Mouse (Mus musculus) limb, embryonic 10.5 days (tissue): ENCODE measurements around the gene Lgals1. TPM values are rescaled to one million over a fixed set of nuclear protein-coding genes. Genes with fewer than 3 reads are reported as not detected.
A peak's percentile ranks its signal among the peaks of the same experiment; 100 is the strongest.

Source experiments
- DNase-seq: peaks from one replicate; pipeline ENCODE4 v3.0.0-alpha.2; 2017; ENCODE audit warnings: low spot score
- H3K27ac ChIP-seq: fragments of 300-500 bp; sonication (generic); 2 replicates; pipeline ENCODE4 v1.5.1; 2016; ENCODE audit warnings: mild to moderate bottlenecking
- H3K27me3 ChIP-seq: fragments of 300-500 bp; sonication (generic); 2 replicates; pipeline ENCODE4 v1.6.1; 2016; ENCODE audit warnings: low read depth, mild to moderate bottlenecking; ENCODE audit not compliant: poor library complexity, severe bottlenecking
- H3K36me3 ChIP-seq: fragments of 300-500 bp; sonication (generic); 2 replicates; pipeline ENCODE4 v1.6.1; 2016; ENCODE audit warnings: mild to moderate bottlenecking, moderate library complexity
- H3K4me1 ChIP-seq: fragments of 300-500 bp; sonication (generic); 2 replicates; pipeline ENCODE4 v1.6.1; 2016
- H3K4me3 ChIP-seq: fragments of 300-500 bp; sonication (generic); 2 replicates; pipeline ENCODE4 v1.5.1; 2016; ENCODE audit warnings: mild to moderate bottlenecking, moderate library complexity
- H3K9me3 ChIP-seq: fragments of 300-500 bp; sonication (generic); replicated peaks from 2 replicates; pipeline ENCODE4 v1.6.1; 2016; ENCODE audit warnings: mild to moderate bottlenecking
- WGBS: fragments of 180-500 bp; shearing (Covaris S2); methylation state at CpG from one replicate; pipeline ENCODE4 v1.1.7; 2016; 5-methylcytosine and 5-hydroxymethylcytosine counted together
- polyA plus RNA-seq: library from polyadenylated mRNA; unstranded; fragments of >200 nt; fragmentation: Nextera tagmentation; extraction: Ambion mirVana; gene quantifications from 2 replicates; pipeline ENCODE4 v1.2.1, GENCODE M21; 2016

Gene Lgals1
- polyA plus RNA-seq, 1 experiment from 2014 or later, result 458 TPM

GRCm38 (mm10) chr15:78930801-78931426 is 4.4 kb downstream of the Lgals1 start:
- no peaks in the 10 kb centered on the region for H3K27me3 ChIP-seq
- H3K9me3 ChIP-seq, result no peaks in the 10 kb centered on the region
- peaks cover 38% of the 10 kb centered on the region for H3K4me1 ChIP-seq
- no peak overlapping the region for H3K4me3 ChIP-seq
- no peak overlapping the region for H3K27ac ChIP-seq
- 90% methylated on average over 7 of the region's 7 CpGs for WGBS
- peaks cover 21% of the 10 kb centered on the region for H3K36me3 ChIP-seq
- DNase-seq, result no peak

- H3K36me3 ChIP-seq, result peaks cover 25% of the 10 kb centered on the region
- no peak overlapping the region for H3K27ac ChIP-seq
- WGBS, result 28% methylated on average over 3 of the region's 3 CpGs
- no peaks in the 10 kb centered on the region for H3K9me3 ChIP-seq
- H3K27me3 ChIP-seq, result no peaks in the 10 kb centered on the region
- no peak for DNase-seq
- H3K4me1 ChIP-seq, result peaks cover 38% of the 10 kb centered on the region
- no peak overlapping the region for H3K4me3 ChIP-seq
Observed at GRCm38 (mm10) chr15:78931577-78931976, 5.1 kb downstream of the Lgals1 start.

- peak; percentile 91 for DNase-seq
- no peaks in the 10 kb centered on the region for H3K9me3 ChIP-seq
- H3K27ac ChIP-seq, result peak within 1 kb of the TSS; percentile 90
- H3K27me3 ChIP-seq, result no peaks in the 10 kb centered on the region
- H3K4me1 ChIP-seq, result peaks cover 17% of the 10 kb centered on the region
- WGBS, result under 1% methylated on average over 42 of the region's 42 CpGs
- H3K36me3 ChIP-seq, result peaks cover 46% of the 10 kb centered on the region
- peak within 1 kb of the TSS; percentile 85 for H3K4me3 ChIP-seq
Observed at GRCm38 (mm10) chr15:78934784-78935320, 8.3 kb downstream of the Lgals1 start, which contains the start of gene Nol12. Gene Nol12, plus strand, starts transcription at chr15:78934933.

GRCm38 (mm10) chr15:78936403-78936802 is 9.9 kb downstream of the Lgals1 start:
- H3K9me3 ChIP-seq, result no peaks in the 10 kb centered on the region
- peak overlapping the region; percentile 85 for H3K4me3 ChIP-seq
- WGBS, result 90% methylated on average over 12 of the region's 12 CpGs
- H3K36me3 ChIP-seq, result peaks cover 54% of the 10 kb centered on the region
- DNase-seq, result no peak
- no peaks in the 10 kb centered on the region for H3K27me3 ChIP-seq
- peaks cover 17% of the 10 kb centered on the region for H3K4me1 ChIP-seq
- H3K27ac ChIP-seq, result peak overlapping the region; percentile 9; the same call in 1 of the 2 replicates

GRCm38 (mm10) chr15:78937311-78937710 is 10.8 kb downstream of the Lgals1 start:
- H3K4me3 ChIP-seq, result no peak overlapping the region
- WGBS, result 94% methylated on average over 10 of the region's 10 CpGs
- no peak overlapping the region for H3K27ac ChIP-seq
- no peak for DNase-seq
- H3K36me3 ChIP-seq, result peaks cover 60% of the 10 kb centered on the region
- H3K4me1 ChIP-seq, result peaks cover 17% of the 10 kb centered on the region
- no peaks in the 10 kb centered on the region for H3K27me3 ChIP-seq
- H3K9me3 ChIP-seq, result no peaks in the 10 kb centered on the region

- Histone ChIP-seq H3K4me3 (no peak overlapping the region), H3K27me3 (no peaks in the 10 kb centered on the region), H3K4me1 (peaks cover 23% of the 10 kb centered on the region), H3K36me3 (peaks cover 60% of the 10 kb centered on the region), H3K27ac (no peak overlapping the region), H3K9me3 (no peaks in the 10 kb centered on the region)
- no peak for DNase-seq
- 96% methylated on average over 2 of the region's 2 CpGs for WGBS
Observed at GRCm38 (mm10) chr15:78937963-78938362, 11.4 kb downstream of the Lgals1 start.

GRCm38 (mm10) chr15:78940325-78940724 is 13.8 kb downstream of the Lgals1 start:
- H3K4me1 ChIP-seq, result peaks cover 23% of the 10 kb centered on the region
- no peak for DNase-seq
- WGBS, result 93% methylated on average over 13 of the region's 13 CpGs
- no peak overlapping the region for H3K4me3 ChIP-seq
- no peaks in the 10 kb centered on the region for H3K9me3 ChIP-seq
- H3K27me3 ChIP-seq, result no peaks in the 10 kb centered on the region
- H3K36me3 ChIP-seq, result peaks cover 60% of the 10 kb centered on the region
- H3K27ac ChIP-seq, result no peak overlapping the region

GRCm38 (mm10) chr15:78942663-78943062 is 16.1 kb downstream of the Lgals1 start:
- H3K9me3 ChIP-seq, result no peaks in the 10 kb centered on the region
- peak overlapping the region; percentile 80 for H3K27ac ChIP-seq
- H3K4me1 ChIP-seq, result peaks cover 15% of the 10 kb centered on the region
- 4% methylated on average over 9 of the region's 9 CpGs for WGBS
- no peaks in the 10 kb centered on the region for H3K27me3 ChIP-seq
- peaks cover 45% of the 10 kb centered on the region for H3K36me3 ChIP-seq
- peak; percentile 89 for DNase-seq
- H3K4me3 ChIP-seq, result peak overlapping the region; percentile 47

GRCm38 (mm10) chr15:78946232-78946631 is 19.7 kb downstream of the Lgals1 start:
- 95% methylated on average over 7 of the region's 7 CpGs for WGBS
- Histone ChIP-seq H3K9me3 (no peaks in the 10 kb centered on the region), H3K27me3 (no peaks in the 10 kb centered on the region), H3K27ac (no peak overlapping the region), H3K4me1 (peaks cover 30% of the 10 kb centered on the region), H3K36me3 (peaks cover 30% of the 10 kb centered on the region), H3K4me3 (no peak overlapping the region)
- no peak for DNase-seq

- peaks cover 27% of the 10 kb centered on the region for H3K4me1 ChIP-seq
- DNase-seq, result peak; percentile 88
- H3K9me3 ChIP-seq, result no peaks in the 10 kb centered on the region
- H3K27me3 ChIP-seq, result no peaks in the 10 kb centered on the region
- peak within 1 kb of the TSS; percentile 65 for H3K4me3 ChIP-seq
- H3K27ac ChIP-seq, result peak within 1 kb of the TSS; percentile 88
- peaks cover 35% of the 10 kb centered on the region for H3K36me3 ChIP-seq
- under 1% methylated on average over 24 of the region's 24 CpGs for WGBS
Observed at GRCm38 (mm10) chr15:78947657-78948056, 21.1 kb downstream of the Lgals1 start, which contains the start of gene Triobp. Gene Triobp, plus strand, starts transcription at chr15:78947724.

GRCm38 (mm10) chr15:78948152-78948725 is 21.7 kb downstream of the Lgals1 start:
- H3K27me3 ChIP-seq, result no peaks in the 10 kb centered on the region
- 6% methylated on average over 11 of the region's 11 CpGs for WGBS
- peak; percentile 47 for DNase-seq
- no peaks in the 10 kb centered on the region for H3K9me3 ChIP-seq
- H3K27ac ChIP-seq, result peak overlapping the region; percentile 88
- H3K36me3 ChIP-seq, result peaks cover 41% of the 10 kb centered on the region
- H3K4me1 ChIP-seq, result peaks cover 21% of the 10 kb centered on the region
- H3K4me3 ChIP-seq, result peak overlapping the region; percentile 65

- H3K36me3 ChIP-seq, result peaks cover 48% of the 10 kb centered on the region
- H3K27ac ChIP-seq, result peak overlapping the region; percentile 88; the same call in 1 of the 2 replicates
- H3K9me3 ChIP-seq, result no peaks in the 10 kb centered on the region
- H3K4me3 ChIP-seq, result peak overlapping the region; percentile 65
- DNase-seq, result no peak
- peaks cover 20% of the 10 kb centered on the region for H3K4me1 ChIP-seq
- 97% methylated on average over 3 of the region's 3 CpGs for WGBS
- no peaks in the 10 kb centered on the region for H3K27me3 ChIP-seq
Observed at GRCm38 (mm10) chr15:78948883-78949282, 22.4 kb downstream of the Lgals1 start.

GRCm38 (mm10) chr15:78955663-78956062 is 29.1 kb downstream of the Lgals1 start:
- Histone ChIP-seq H3K9me3 (no peaks in the 10 kb centered on the region), H3K27me3 (no peaks in the 10 kb centered on the region), H3K27ac (no peak overlapping the region), H3K4me3 (no peak overlapping the region), H3K4me1 (peaks cover 14% of the 10 kb centered on the region), H3K36me3 (peaks cover 89% of the 10 kb centered on the region)
- WGBS, result 75% methylated on average over 3 of the region's 3 CpGs
- no peak for DNase-seq
